Mouse (Mus musculus): Measurements from ENCODE around the gene Cdyl2. TPM values are rescaled to one million over a fixed set of nuclear protein-coding genes. Genes with fewer than 3 reads are reported as not detected.

The Cdyl2 gene
- total RNA-seq, 2 experiments from 2014 or later: 18.5 to 18.9 TPM

DNA sequence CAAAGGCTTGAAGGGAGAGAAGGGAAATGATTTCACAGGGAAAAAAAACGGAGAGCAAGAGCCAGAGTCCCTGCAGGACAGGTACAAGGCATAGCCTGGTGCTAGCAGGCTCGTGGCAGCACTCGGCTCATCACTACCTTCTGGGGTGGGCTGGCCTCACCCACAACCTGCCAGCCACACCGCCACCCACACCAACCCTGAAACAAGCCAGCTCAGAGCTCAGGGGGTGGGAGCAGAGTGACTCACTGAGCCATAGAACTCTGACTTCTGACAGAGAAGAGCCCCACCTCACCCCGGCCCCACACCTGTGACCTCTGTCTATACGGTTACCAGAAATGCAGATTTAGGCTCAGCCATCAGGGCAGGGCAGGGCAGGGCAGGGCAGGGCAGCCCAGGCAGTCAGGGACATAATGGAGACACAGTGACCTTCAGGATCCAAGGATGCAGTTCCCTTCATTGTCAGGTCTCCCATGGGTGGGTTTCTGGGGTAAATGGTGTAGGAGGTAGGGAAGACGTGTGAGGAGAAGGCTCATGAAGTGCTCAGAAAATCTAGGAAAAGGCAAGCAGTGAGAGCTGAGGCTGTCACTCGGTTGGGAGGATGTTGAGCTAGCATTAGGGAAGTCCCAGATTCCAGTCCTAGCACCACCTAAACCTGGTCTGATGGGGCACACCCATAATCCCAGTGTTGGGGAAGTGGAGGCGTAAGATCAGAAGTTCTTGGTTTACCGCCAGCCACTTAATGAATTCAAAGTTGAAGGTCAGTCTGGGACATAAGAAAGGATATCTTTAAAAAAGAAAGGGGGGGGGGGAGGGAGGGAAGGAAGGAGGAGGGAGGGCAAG, 58.6 kb downstream of the Cdyl2 start:
- intact Hi-C loops (cut with DNase I): no loop called here

DNA sequence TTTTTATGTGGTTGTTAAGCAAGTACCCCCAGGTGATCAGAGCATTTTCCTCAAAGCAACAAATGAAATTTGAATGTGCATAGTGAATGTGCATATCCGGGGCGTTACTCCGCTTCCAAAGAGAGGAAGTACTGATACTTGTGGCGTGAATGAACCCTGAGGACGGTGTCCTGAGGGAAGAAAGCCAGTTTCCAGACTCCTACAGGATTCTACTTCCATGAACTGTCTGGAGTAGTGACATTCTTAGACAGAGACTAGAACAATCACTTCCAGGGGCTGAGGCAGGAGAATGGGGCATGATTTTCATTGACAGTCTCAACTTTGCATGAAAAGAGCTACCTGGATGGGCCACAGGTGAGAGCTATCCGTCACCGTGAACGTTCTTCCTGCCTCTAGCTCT, 59.3 kb downstream of the Cdyl2 start:
- DNase-seq (ENCODE audit: extremely low spot score in 1 of 2, low spot score in 2 of 2): no peak
- intact Hi-C loops (cut with DNase I): no loop called here

More for the DNA sequence above, 58.6 kb downstream of the Cdyl2 start:
- DNase-seq (ENCODE audit: extremely low spot score in 1 of 2, low spot score in 2 of 2): no peak

DNA sequence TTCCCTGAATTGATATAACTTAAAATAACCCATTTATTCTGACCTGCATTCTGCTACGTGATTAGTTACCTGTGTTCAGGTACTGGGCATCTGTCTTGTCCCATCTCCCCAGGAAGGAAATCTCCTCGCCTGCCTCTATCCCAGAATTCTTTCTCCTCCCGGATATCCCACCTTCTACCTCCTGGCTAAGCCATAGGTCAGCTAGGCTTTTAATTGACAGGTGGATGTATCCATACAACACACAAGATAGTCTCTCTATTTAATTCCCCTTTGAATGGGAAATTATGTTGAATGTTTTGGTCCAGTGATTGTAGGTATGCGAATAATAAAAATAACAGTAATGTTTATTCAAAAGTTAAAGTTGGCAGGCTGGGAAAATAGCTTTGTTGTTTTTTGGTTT, 59.7 kb downstream of the Cdyl2 start:
- intact Hi-C loops (cut with DNase I): no loop called here
- DNase-seq (ENCODE audit: extremely low spot score in 1 of 2, low spot score in 2 of 2): no peak

DNA sequence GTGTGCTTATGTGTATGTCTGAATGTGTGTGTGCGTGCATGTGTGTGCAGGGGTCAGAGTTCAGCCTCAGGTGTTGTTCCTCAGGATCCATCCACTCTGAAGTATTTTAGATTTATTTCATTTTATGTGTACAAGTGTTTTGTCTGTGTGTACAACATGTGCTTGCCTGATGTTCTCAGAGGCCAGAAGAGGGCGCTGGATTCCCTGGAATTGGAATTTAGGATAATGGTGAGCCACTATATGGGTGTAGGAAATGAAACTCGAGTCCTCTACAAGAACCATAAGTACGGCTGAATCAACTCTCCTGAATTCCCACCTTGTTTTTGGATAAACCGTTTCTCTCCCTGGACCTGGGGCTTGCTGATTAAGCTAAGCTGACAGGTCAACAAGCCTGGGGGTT, 61.2 kb downstream of the Cdyl2 start:
- DNase-seq (ENCODE audit: extremely low spot score in 1 of 2, low spot score in 2 of 2): no peak
- intact Hi-C loops (cut with DNase I): no loop called here

DNA sequence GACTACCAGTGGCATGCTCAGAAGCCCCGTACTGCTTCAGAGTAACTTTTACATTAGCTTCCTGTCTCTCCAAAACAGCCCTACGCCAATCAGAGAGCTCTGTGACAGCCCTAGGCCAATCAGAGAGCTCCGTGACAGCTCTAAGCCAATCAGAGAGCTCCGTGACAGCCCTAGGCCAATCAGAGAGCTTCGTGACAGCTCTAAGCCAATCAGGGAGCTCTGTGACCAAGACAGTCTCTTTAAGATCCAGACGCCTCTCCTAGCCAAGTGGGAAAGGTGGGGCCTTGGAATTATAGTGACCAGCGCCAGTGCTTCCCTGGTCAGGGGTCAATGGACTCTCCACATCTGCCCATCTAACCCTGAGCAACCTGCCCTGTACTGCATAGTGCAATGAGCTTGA, 62.2 kb downstream of the Cdyl2 start:
- DNase-seq (ENCODE audit: extremely low spot score in 1 of 2, low spot score in 2 of 2): no peak
- intact Hi-C loops (cut with DNase I): no loop called here

DNA sequence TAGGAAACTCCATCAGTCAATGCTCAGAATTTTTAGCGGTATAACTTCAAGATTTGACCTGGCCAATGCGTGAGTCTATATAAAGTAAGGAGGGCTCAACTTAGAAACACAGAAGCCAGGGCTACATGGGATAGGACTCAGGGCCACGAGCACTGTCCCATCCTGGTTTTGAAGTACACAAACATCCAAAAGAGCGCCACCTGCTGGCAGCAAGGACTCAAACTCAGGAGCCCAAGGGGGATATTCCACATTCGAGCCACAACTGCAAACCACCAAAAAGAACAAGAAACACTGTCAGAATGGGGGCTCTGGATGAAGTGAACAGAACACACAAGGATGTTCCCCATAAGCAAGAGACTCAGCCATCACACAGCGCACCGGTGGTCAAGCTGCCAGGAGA, 63.8 kb downstream of the Cdyl2 start:
- intact Hi-C loops (cut with DNase I): no loop called here
- no peak for DNase-seq (ENCODE audit: extremely low spot score in 1 of 2, low spot score in 2 of 2)

DNA sequence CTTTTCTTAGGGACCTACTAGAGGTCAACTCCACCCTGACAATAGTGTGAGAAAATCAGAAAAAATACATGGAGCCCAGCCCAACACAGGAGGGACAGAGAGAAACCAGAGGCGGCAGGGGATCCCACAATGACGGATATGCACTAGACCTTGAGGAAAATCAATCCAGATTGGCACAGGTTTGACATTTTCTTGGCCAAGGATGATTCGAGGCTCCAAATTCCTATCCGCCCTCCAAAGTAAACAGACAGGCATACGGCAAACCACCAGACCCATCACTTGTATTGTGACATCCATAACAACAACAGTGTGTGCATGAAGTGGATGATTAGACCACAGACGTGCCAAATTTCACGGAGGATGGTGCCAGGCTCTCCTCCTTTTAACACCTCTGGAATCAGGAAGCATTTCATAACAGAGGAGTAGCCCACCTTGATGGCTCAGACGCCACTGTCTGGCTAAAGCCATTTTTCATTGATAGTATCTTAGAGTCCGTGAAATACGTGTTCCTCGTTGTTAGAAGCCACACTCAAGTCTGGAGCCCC, 65.9 kb downstream of the Cdyl2 start:
- no peak for DNase-seq (ENCODE audit: extremely low spot score in 1 of 2, low spot score in 2 of 2)
- intact Hi-C loops (cut with DNase I): no loop called here

DNA sequence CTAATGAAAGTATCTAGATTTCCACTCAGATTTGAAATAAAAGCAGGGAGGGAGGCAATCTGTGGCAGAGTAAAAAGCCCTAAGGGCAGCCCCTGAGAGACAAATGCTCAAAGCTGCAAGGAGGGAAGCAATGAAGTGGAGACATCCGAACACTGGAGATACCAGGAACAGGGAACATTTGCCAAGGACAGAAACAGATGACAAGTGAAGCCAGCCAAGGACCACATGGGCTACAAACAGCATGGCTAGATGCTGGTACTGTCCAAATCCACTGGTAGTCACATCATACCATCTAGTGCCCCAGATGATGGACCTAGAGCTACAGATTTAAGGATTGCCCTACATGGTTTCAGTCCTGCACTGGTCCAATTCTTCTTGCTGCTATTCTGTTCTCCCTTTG, 71.3 kb downstream of the Cdyl2 start:
- DNase-seq (ENCODE audit: extremely low spot score in 1 of 2, low spot score in 2 of 2): no peak
- intact Hi-C loops (cut with DNase I): no loop called here

DNA sequence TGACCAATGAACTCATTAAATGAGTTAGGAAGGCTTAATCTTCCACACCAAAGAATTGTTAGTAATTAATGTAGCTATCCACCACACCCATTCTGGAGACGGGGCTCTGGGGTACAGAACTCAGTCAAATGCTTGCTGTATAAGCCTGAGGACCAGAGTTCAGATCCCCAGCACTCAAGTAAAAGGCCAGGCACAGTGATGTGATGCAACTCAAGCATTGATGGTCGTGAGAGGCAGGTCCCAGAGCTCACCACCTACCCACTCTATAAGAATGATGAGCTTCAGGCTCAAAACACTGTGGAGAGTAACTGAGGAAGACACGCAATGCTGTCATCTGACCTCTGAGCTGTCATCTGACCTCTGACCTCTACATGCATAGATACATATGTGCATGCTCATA, 76.0 kb downstream of the Cdyl2 start:
- intact Hi-C loops (cut with DNase I): no loop called here
- no peak for DNase-seq (ENCODE audit: extremely low spot score in 1 of 2, low spot score in 2 of 2)

DNA sequence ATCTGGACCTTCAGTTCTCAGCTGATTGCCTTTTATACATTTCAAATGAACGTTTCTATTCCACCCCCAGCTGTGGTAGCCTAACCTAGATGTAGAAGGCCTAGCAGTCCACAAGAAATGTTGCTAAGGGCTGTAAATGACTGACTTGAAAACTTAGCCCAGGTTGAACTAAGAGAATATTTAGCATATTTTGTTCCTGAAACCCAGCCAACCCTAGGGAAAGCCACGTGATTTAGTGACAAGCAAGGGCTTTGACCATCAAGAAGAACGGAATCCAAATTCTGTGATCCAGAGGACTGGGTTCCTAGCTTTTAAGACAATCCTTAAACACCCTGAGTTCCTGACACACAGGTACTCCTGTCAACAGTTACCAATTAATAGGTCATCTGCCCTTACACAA, 77.9 kb downstream of the Cdyl2 start:
- DNase-seq (ENCODE audit: extremely low spot score in 1 of 2, low spot score in 2 of 2): no peak
- intact Hi-C loops (cut with DNase I): no loop called here

DNA sequence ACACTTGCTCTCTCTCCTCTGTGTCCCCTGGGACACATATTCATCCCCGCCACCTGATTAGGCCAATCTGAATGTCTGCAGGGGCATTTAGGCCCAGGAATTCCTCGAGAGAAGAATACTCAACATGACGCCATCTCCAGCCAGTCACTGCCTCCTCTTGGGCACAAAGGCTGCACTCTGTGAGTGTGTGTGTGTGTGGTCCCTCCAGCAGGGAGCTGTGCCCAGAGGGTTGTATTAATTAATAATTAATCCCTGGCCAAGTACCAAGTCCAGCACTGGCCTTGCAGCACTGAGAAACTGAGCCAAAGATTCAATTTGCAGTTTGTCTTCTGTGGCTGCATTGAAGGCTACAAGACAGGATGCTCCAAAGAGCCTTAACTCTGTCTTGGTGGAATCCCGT, 79.8 kb downstream of the Cdyl2 start:
- intact Hi-C loops (cut with DNase I): no loop called here
- DNase-seq (ENCODE audit: extremely low spot score in 1 of 2, low spot score in 2 of 2): no peak

DNA sequence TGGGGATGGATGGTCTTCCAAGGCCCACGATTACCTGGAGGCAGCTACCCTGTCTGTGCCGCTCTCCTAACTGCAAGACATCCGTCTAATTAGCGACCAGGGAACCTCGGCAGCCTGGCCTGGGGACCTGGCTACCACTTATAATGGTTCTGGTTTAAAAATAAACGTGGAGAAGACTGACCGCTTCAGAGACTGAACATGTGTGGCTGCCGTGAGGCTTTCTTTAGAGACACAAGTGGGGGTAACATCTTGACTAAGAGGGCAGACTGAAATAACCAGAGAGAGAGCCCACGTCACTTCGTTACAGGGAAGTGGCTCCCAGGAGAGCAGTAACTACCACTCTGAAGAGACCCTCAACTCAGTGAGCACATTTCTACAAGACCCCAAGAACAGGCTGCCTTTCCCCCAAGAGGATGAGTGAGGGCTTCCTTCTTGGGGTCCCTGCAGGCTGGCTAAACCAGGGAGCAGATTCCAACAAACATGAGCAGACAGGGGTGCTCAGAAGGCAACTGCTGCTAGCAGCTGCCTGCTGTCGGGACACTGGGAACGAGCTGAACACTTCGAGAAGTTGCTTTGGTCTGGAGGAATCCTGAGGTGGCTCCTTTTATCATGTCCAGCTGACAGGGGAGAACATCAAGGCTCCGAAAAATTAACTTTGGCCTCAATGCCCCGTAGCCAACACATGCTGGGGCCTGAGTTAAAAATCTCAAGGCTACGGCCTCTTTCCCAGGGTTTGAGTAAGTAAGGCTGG, 82.6 kb downstream of the Cdyl2 start:
- intact Hi-C loops (cut with DNase I): no loop called here
- DNase-seq (ENCODE audit: extremely low spot score in 1 of 2, low spot score in 2 of 2): no peak

DNA sequence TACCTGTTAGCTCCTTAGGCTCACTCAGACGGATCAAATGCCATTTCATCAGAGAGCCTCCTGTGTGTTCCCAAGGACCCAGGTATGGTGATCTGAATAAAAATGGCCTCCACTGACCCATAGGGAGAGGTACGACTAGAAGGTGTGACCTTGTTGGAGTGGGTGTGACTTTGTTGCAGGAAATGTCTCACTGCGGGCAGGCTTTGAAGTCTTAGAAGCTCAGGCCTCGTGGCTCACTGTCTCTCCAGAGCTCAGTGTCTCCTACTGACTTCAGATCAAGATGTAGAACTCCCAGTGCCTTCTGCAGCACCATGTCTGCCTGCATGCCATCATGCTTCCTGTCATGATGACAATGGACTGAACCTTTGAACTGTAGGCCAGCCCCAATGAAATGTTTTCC, 87.4 kb downstream of the Cdyl2 start:
- no peak for DNase-seq (ENCODE audit: extremely low spot score in 1 of 2, low spot score in 2 of 2)
- intact Hi-C loops (cut with DNase I): no loop called here

DNA sequence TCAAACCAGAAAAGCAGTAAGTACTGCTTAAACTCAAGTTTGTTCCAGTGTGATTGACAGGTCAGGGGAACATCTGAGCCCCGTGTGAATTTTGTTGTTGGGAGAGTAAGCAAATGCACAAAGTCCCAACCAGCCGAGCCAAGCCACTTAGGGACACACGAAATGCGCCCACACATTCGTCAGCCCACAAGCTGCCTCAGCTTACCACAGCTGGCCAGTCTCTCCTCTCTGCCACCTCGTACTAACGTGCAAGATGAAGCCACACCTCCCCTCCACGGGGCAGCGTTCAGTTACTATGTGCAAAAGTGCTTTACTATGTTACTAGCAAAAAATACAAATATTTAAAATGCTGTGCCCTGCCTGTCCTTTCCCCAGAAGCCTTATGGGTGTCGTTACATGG, 91.9 kb downstream of the Cdyl2 start:
- intact Hi-C loops (cut with DNase I): no loop called here
- DNase-seq (ENCODE audit: extremely low spot score in 1 of 2, low spot score in 2 of 2): no peak

DNA sequence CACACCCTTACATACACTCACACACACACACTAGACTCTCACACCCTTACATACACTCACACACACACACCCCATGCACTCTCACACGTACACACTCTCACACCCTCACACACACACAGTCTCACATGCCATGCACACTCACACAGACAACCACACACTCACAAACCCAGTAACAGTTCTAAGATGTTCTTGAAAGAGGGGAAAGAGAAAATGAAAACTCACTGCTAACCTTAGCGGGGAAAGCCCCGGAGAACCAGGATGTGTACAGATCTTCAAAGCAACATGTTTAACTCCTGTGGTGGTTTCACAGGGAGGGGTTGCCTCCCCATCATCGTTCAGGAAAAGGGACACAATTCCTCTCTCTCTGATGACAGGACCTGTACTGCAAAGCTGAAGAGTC, 94.8 kb downstream of the Cdyl2 start:
- no peak for DNase-seq (ENCODE audit: extremely low spot score in 1 of 2, low spot score in 2 of 2)
- intact Hi-C loops (cut with DNase I): no loop called here

DNA sequence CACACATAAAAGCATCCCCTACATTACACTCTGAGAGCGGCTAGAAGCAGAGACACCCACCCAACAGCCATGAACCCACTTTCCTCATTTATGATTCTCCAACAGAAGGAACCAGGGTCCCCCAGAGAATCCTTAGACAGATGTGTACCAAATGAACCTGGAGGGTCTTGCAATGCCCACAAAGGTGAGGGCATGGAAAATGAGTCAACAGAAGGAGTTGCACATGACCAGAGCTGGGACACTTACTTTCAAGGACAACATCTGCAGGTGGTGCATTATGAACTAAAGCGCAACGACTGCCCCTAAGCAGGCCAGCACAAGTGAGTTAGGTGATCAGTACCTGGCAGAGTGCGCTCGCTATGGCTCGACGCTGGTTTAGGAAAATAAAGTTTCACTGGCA, 95.6 kb downstream of the Cdyl2 start:
- intact Hi-C loops (cut with DNase I): no loop called here
- DNase-seq (ENCODE audit: extremely low spot score in 1 of 2, low spot score in 2 of 2): no peak

DNA sequence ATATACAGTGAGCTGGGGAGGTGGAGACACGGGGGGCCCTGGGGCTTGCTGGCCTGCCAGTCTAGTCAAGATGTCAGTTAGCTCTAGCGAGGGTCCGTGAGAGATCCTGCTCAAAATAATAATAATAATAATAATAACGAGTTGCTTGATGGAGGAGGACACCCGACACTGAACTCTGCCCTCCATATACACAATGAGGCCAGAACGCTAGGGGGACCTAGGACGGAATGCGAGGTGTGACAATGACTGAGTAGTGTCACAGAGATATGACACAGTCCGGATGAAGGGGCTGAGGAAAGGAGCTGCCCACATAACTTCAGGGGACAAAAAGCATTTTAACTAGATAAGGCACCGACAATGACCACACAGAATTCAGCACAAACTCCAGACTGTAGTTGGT, 96.4 kb downstream of the Cdyl2 start:
- no peak for DNase-seq (ENCODE audit: extremely low spot score in 1 of 2, low spot score in 2 of 2)
- intact Hi-C loops (cut with DNase I): no loop called here

DNA sequence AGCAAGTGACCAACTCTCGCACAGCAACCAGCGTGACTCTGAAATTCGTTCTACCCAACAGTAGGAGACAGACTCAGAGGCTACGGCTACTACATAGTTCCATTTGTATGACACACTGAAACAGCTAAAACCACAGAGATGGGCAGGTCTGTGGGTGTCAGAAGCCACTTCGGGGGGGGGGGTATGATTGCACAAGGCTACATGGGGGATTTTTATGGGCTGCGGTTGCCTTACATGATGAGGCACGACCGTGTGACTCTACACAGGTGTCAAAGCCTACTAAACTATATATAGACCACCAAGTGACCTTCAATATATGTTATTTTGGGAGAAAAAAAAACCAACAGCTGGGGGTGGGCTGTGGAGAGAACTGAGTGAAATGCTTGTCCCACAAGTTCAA, 96.8 kb downstream of the Cdyl2 start:
- intact Hi-C loops (cut with DNase I): no loop called here
- DNase-seq (ENCODE audit: extremely low spot score in 1 of 2, low spot score in 2 of 2): no peak

DNA sequence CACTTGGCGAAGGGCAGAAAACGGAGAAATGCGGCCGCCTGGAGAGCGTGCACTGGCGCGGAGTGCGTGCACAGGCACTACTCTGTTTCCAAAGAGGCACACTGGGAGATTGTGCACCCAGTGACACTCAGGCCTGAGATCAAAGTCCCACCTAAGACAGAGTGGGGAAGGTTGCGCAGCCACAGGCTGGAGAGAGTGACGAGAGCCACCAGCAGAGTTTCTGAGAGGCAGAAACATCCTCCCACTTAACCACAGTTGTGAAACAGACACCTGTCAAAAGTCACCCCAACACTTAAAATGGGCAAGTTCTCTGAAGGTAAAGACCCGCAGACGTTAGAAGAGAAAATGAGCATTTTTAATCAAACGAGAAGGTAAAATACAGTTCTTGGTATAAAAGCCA, 97.5 kb downstream of the Cdyl2 start:
- intact Hi-C loops (cut with DNase I): no loop called here
- no peak for DNase-seq (ENCODE audit: extremely low spot score in 1 of 2, low spot score in 2 of 2)

DNA sequence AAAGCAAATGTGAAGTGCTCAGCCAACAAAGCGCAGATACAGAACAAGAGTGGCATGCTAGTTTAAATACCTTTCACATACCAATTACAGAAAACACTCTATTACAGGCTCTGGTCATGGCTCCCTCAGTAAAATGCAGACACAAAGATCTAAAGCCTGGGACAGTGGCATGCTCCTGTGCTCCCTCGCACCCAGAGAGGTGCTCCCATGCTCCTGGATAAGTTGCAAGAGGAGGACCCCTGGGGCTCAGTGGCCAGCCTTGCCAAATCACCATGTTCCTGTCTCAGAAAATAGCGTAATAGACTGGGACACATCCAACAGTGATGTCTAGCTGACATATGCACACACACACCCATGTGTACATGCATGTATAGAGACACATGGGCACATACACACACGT, 98.4 kb downstream of the Cdyl2 start:
- no peak for DNase-seq (ENCODE audit: extremely low spot score in 1 of 2, low spot score in 2 of 2)
- intact Hi-C loops (cut with DNase I): no loop called here

Data from left cerebral cortex, postnatal 10 days (tissue).